Mouse (Mus musculus): ENCODE results near the gene Ogfrl1. TPM values are rescaled to one million over a fixed set of nuclear protein-coding genes. Genes with fewer than 3 reads are reported as not detected.

Gene Ogfrl1
- total RNA-seq, 2 experiments from 2014 or later, result 4.8 to 5.7 TPM

DNA sequence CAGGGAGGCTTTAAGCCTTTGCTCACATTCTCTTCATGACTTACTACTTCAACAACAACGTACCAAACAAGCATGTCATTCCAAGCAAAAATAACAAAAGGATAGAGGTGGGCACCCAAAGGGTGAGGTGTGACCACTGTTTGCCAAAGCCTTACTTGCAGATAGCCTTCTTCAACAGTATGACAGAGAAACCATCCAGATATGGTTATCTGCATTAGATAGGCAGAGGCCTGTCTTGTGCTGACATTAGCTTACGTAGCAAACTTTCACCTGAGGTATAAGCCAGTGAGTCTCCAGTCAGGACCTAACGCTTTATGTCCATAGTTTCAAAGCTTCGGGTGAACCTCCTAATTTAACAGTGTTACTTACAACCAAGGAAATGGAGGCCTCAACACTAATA lies 23.4 kb downstream of the Ogfrl1 start:
- intact Hi-C loops (cut with DNase I; ENCODE audit: low total_unique reads), result no loop called here
- no peak for DNase-seq

DNA sequence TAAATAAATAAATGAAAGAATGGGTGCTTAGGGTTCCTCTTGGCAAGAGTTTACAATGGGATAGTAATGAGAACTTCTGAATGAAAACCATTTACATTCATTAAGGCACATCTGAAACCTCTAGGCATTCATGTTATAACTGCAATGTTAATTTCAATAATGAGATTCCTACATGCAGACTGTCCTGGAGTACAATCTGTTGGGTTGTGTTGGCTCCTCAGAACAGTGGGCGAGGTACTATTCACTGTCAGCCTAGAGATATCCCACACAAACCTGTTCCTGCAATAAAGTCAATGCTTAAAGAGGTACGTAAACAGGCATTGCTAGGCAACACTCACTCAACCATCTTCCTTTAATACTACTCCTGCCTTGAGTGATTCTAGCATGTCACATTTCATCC lies 32.0 kb downstream of the Ogfrl1 start:
- DNase-seq, result no peak
- intact Hi-C loops (cut with DNase I; ENCODE audit: low total_unique reads), result no loop called here

DNA sequence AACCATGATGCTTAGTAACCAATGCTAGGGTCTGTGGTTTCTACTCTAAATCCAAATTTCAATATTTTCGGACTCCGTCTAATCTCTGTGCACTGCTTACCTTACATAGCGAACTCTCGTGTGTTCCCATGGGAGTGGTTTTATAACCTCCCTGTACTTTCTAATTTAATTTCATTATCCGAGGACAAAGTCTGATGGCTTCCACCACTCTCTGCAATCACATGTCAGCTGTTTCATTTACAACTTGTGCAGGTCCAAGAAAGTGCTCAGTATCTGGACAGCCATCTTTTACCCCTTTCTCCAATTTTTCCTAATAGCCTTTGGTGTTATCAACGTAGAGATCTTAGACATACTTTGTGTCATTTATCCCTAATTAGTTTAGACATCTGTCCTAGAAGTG lies 44.7 kb downstream of the Ogfrl1 start:
- no peak for DNase-seq
- intact Hi-C loops (cut with DNase I; ENCODE audit: low total_unique reads), result no loop called here

DNA sequence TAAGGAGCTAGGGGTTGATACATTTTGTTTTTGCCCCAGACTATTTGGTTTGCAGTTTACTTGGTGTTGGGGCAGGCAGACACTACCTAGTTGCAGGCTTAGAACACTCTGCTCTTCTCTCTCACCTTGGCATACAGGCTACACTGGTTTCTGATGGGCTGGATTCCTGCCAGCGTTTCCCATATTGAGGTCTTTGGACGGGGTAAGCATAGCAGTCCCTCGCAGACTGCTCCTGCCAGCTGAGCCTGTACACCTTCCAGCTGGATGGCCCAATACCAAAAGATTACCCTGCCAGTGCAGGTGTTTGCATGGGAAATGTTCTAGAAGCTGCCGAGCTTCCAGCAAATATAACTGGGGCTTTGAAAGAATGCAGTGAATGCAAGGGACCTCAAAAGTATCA lies 45.8 kb downstream of the Ogfrl1 start:
- intact Hi-C loops (cut with DNase I; ENCODE audit: low total_unique reads), result no loop called here
- DNase-seq, result no peak

DNA sequence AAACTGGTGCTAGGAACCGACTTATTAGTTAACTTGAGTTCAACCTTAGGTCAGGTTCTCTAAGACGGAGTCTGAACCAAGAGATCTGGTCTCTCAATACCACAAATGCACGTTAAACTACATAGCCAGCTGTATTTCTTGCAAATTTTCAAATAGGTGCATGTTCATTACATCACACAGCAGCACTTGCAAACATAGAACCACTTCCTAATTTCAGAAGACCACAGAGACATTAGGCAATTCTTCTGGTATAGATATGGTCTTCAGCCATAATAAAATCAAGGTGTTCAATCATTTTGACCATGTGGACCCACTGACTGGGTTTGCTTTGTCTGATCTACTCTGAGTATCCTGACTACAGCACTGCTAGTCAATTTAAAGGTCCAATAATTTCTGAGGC lies 51.9 kb downstream of the Ogfrl1 start:
- DNase-seq, result no peak
- intact Hi-C loops (cut with DNase I; ENCODE audit: low total_unique reads), result no loop called here

DNA sequence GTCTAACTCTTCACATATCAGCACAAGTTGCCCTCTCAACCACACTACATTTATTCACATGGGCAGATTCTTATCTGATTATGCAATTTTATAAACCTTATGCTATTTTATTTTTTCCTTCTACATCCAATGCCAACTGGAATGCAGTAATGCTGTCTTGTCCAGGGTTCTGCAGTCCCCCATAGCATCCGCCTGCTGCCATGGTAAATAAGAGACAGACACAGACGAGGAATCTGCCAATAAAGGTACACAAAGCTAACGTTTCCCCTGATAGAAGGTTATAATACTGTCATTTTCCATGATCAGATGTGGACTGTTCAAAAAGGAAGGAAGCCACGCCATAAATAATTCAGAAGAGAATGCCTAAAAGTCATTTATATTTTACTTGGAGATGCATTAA lies 54.7 kb downstream of the Ogfrl1 start:
- no peak for DNase-seq
- intact Hi-C loops (cut with DNase I; ENCODE audit: low total_unique reads), result no loop called here

DNA sequence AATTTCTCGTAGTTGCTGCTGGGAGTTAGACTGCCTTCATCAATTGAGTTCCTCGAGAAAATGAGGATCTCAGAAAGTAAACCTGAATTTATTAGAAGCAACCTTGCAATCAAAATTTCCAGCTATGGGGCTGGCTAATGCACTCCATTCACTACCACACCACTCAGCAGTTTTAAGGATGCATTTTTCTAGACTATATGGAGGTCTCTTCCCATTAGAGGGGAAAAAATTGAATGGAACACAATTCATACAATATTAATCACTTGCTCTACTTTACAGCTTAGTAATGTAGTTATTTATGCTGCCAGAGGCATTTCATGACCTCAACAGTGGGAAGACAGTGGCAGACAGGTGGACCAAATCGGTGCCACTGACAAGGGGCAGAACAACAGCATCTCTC lies 55.3 kb downstream of the Ogfrl1 start:
- intact Hi-C loops (cut with DNase I; ENCODE audit: low total_unique reads), result no loop called here

DNA sequence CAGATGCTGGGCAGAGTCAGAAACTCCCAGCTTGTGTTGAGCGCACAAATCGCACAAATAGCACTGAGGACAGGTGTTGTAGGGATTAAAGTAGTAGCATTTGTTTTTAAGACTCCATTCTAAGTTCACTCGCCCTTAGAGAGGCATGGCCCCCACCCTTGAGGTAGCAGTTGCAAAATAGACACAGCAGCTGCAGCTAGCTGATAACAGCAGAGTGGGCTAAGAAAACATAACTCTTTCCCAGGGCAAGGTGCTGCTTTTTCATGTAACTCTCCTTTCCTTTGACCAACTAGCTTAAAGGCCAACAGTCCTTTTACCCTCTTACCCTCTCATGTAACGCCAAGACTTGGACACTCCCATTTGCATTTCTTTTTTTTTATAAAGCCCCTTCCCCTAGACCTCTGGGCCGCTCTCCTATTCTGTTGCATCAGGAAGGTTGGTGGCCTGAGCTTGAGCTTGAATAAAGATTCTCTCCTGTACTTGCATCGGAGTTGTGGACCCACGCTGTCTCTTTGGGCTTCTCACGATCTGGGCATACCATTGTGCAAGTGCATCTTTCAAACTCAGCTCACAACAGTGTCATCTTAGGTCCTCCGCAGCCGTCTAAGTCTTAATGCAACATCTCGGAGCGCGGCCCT lies 61.7 kb downstream of the Ogfrl1 start:
- DNase-seq, result no peak
- intact Hi-C loops (cut with DNase I; ENCODE audit: low total_unique reads), result no loop called here

More for the DNA sequence above, 55.3 kb downstream of the Ogfrl1 start:
- no peak for DNase-seq

DNA sequence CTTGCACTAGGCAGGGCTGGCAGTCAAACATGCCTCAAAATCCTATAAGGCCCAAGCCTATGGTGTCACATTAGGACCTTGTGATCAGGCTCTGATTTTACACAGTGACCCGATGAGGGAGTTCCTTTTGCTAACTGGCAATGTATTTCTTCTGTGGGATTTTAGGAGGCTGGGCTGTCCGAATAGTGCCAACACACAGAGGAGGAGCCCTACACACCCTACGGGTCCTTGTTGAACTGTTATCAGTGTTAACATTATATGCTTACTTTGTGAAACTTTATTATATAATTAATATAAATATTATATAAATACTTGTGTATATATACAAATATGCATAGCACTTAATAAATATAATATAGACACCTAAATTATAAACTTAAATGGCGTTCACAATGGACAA lies 62.5 kb downstream of the Ogfrl1 start:
- intact Hi-C loops (cut with DNase I; ENCODE audit: low total_unique reads), result no loop called here
- DNase-seq, result no peak

DNA sequence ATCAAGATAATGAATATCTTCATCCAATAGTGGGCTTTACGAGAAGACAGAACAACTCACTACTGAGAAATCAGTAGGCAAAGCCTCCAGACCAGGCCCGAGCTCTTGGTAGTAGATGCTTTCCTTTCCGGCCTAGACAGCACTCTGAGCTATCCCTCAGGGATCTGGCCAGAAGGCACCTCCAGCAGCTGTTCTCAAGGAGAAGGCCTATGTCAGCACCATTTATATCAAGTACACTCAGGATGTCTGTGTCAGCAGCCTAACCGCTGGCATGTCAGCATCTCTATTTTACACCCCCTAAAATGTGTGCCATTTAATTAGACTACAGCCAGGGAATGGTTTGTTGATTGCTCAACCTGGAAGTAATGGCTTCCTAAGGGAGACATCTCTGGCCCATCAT lies 65.4 kb downstream of the Ogfrl1 start:
- intact Hi-C loops (cut with DNase I; ENCODE audit: low total_unique reads), result no loop called here
- DNase-seq, result no peak

DNA sequence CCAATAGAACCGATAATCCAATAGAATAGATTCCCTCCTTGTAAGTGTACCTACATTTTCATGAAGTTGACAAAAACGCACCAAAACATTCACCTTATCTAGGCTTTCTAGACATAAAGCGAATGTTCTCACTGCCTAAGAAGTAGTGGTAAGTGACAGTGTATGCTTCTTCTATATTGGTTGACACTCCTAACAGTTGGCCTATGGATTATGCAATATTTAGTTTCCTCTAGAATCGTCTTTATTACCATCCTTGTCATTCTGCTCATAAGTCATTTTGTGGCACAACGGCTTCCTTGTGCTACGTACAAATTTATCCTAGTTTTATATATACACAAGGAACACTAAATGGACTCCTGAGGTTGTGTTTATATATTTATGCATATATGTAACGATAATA lies 72.4 kb downstream of the Ogfrl1 start:
- DNase-seq, result no peak
- intact Hi-C loops (cut with DNase I; ENCODE audit: low total_unique reads), result no loop called here

DNA sequence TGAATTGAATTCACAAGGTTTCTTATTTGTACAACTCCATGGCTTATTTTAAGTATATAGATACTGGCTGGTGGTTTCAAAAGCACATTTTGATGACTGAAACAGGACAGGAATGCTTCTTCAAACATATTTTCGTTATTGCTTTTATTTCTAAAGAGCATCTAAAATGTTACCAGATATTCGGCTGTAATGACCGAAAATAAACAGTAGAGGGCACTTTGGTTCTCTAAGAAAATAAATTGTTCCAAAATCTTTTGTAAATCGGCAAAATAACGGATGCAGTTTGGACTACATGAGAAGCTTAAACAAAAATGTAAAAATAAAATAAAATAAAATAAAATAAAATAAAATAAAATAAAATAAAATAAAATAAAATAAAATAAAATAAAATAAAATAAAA lies 73.3 kb downstream of the Ogfrl1 start:
- no peak for DNase-seq
- intact Hi-C loops (cut with DNase I; ENCODE audit: low total_unique reads), result loop anchor here (5.0 kb wide), 1 partner anchor 178 kb away; no protein-coding TSS in a partner anchor

DNA sequence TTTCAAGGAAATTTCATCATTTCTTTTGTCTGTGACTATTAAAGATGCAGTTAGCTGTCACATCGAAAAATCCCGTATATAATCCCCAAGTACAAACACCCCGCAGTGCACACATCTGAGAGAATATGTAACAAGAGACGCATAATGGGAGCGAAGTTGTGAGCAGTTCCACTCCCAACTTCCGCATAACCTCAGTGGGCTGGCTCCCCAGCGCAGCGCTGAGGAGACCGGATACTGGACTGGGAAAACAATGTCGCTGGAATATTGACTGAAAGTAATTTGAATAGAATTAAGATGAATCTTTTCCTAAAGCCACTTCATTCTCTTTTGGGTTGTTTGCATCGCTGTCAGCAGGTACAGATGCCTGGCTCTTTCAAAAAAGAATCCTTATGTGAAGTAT lies 74.3 kb downstream of the Ogfrl1 start:
- DNase-seq, result no peak
- intact Hi-C loops (cut with DNase I; ENCODE audit: low total_unique reads), result loop anchor here (5.0 kb wide), 1 partner anchor 179 kb away; no protein-coding TSS in a partner anchor

DNA sequence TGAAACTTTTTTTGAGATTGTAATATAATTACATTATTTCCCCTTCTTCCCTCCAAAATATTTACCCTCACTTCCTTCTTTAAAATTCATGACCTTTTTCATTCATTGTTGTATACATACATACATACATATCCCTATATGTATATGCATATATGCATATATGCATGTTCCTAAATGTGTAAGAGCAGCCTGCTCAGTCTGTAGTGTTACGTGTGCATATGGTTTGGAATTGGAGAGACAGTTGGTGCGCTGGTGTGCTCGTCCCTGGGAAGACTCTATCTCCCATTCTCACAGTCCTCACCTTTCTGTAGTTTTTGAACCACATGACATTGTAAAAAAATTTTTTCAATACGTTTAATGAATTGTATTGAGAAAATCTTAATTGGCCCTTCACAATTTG lies 75.4 kb downstream of the Ogfrl1 start:
- DNase-seq, result no peak
- intact Hi-C loops (cut with DNase I; ENCODE audit: low total_unique reads), result loop anchor here (5.0 kb wide), 1 partner anchor 180 kb away; no protein-coding TSS in a partner anchor

DNA sequence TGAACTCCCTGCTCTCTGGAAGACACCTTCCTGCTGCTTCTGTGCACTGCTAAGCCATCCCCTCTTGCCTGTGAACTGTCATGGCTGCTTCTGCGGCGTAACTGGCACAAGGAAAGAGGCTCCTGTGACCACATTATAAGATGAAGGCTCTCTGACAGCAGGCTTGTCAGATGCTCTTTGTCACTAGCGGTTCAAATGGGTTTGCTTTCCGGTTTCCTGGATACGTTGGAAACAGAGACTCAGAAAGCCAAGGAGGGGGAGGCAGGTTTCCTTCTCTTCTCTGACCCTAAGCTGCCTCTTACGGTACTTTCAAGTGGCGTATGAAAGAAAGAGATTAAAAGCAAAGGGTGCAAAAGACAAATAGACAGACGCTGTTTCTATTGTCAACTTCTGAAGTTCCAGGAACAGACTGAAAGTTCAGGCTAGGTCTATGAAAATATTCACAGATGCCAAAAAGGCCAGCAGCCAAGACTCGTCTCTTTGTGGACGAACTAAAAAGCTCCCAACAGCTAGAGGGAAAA lies 76.2 kb downstream of the Ogfrl1 start:
- no peak for DNase-seq
- intact Hi-C loops (cut with DNase I; ENCODE audit: low total_unique reads), result loop anchor here (5.0 kb wide), 1 partner anchor 181 kb away; no protein-coding TSS in a partner anchor

DNA sequence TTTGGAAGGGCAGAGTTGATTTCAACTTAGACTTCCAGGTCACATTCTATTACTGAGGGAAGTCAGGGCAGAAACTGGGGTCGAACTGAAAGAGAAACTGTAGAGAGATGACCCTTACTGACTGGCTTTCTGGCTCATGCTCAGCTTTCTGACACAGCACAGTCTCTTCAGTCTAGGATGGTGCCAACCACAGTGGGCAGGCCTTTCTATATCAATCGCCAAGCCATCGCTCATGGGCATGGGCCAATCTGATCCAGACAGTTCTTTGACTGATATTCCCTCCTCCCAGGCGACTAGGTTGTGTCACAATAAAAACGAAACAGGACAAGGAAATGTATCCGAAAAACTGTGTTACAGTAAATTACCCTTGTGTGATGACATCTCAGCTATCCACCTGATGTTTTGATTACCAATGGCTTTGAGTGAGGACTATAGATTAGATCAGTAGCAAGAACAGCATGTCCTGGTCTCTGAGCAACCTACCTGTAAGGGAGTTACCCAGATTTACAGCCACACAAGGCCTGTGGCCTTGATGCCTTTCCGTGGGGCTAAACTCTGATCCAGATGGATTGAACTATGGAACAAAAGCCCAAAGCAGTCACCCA lies 76.9 kb downstream of the Ogfrl1 start:
- intact Hi-C loops (cut with DNase I; ENCODE audit: low total_unique reads), result loop anchor here (5.0 kb wide), 1 partner anchor 182 kb away; no protein-coding TSS in a partner anchor
- DNase-seq, result no peak

All from gastrocnemius, postnatal 14 days (tissue).